Comparison of ENCODE assay signal across 18 mouse cellular contexts in genomic region chr9:106466721-106467120, GRCm38 (mm10).
"Had no signal": no experiment of that assay in that cellular context is flagged by ENCODE, and none has a peak within 500 bp of the region (broad histone marks: within the 10 kb centered on the region; RNA-seq: fewer than 3 reads in every experiment).

No protein-coding gene starts in this region.

- DNase-seq: gastrocnemius, adult 2 months; gastrocnemius, postnatal 10 days; gastrocnemius, postnatal 25 days; heart, adult 18-20 months; heart, postnatal 10 days; heart, postnatal 4 days; kidney, adult 18-20 months; kidney, postnatal 10 days; kidney, postnatal 25 days; kidney, postnatal 4 days; layer of hippocampus, adult 9-11 months; layer of hippocampus, postnatal 36 days; left cerebral cortex, postnatal 4 days; lung, adult 18-20 months had no signal

- ATAC-seq: inflammation-experienced regulatory T-cells, adult 6 months; intestine, embryonic 15.5 days; intestine, postnatal 0 days; liver, embryonic 12.5 days had no signal
